Mouse (Mus musculus) A20 (cell line): Measurements from ENCODE around the gene Dcaf8.

ENCODE experiments used
- DNase-seq: peaks from one replicate; pipeline ENCODE4 v3.0.0-alpha.2; 2011; ENCODE audit warnings: low read depth, low spot score

Gene Dcaf8

DNA sequence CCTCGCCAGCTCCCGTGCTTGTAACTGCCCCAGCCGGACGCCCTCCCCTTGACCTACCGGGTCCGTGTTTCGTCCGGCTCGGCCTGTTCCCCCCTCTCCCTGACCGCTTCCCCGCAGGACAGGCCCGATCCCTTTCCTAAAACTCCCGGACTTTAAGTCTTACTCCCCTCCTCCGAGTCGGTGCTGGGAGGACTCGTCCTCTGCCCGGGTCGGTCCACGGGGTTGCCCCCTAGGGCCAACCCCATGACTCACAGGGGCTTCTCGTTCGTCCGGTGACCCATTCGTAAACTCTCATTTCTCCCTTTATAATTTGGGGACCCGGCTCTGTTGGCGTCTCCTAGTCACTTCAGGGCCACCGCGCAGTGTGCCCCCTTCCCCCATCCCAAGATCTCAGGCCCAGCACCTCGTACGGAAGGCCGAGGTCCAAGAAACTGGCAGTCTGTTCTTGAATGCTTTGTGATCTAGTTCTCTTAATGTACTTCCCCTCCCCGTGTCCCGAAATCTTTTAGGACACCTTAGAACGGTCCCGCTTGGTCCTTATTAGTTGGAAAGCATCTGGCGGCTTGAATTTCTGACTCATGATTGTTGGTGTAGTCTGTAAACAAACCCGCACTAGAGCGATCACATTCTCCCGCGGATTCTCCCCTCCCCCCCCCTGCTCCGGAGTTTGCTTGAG, 533 bp downstream of the Dcaf8 start:
- peak; percentile 77 for DNase-seq

GRCm38 (mm10) chr1:172148955-172149815, 1.3 kb downstream of the Dcaf8 start:
- DNase-seq, result peak; percentile 66

DNA sequence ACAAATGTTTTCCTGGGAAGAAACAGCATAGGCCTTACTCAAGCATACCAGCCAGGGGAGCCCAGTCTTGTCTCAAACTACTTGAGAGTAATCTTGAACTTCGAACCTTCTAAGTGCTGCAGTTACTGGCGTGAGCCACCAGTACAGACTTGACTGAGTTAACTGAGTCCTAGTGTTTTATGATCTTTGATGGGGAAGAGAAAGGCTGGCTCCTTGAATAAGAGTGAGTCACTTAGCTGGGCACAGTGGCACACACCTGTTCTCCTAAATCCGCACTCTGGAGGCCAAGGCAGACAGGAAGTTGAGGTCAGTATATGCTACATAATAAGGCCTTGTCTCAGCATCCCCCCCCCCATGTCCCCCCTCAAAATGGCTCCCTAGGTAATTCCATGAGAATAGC, 6.7 kb downstream of the Dcaf8 start:
- no peak for DNase-seq

GRCm38 (mm10) chr1:172155518-172155917, 7.6 kb downstream of the Dcaf8 start:
- no peak for DNase-seq

GRCm38 (mm10) chr1:172159970-172160369, 12.1 kb downstream of the Dcaf8 start:
- no peak for DNase-seq

- DNase-seq, result no peak
These were observed 12.6 kb downstream of the Dcaf8 start for GRCm38 (mm10) chr1:172160508-172160907.

- peak; percentile 54 for DNase-seq
These were observed 14.1 kb downstream of the Dcaf8 start for GRCm38 (mm10) chr1:172162009-172162408.

DNA sequence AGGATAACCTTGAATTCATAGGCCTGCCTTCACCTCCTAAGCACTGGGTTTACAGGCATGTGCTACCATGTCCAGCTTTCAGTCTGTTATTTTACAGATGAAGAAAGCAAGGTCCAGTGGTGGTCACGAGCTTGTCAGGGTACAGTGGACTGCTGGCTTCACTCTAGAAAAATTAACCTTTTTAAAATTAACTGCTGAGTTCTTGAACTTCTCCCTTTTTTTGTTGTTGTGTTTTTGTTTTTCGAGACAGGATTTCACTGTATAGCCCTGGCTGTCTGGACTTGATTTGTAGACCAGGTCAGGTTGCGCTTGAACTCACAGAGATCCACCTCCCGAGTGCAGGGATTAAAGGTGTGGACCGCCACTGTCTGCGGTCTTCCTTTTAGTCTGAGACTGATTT, 15.1 kb downstream of the Dcaf8 start:
- DNase-seq, result no peak

DNA sequence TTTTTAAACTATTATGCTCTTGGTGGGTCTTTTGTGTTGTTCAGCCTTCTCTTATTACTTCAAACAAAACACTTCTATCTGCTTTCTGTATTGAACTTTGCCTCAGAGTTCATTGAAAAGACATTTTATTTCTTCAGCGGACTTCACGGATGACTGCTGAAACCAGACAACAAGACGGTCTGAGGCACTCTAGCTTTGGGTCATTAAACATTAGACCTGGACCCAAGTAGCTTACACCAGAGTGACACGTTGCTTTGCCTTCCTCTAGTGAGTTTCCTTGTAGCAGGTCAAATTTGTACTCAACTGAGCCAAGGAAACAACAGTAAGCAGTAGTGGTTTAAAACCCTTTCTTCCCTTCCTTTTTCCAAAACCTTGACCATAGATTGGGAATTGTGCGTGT, 20.0 kb downstream of the Dcaf8 start:
- DNase-seq, result no peak

DNA sequence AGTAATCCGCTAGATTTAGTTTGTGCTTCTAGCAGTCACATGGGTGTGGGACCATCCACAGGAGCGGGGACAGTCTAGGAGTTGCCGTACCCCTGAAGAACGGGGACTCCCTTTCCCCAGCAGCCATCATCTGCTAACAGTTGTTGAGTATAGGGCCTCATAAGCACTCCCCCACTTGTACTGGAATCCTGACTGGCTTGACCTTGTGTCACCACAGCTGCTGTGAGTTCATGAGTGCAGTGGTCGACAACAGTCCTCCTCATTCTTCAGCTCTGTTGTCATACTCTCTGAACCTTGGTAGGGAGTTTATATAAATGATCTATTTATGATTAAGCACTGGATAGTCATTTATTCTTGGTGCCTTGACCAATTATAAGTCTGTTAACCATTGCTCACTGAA, 21.9 kb downstream of the Dcaf8 start:
- DNase-seq, result no peak

- no peak for DNase-seq
These were observed 24.5 kb downstream of the Dcaf8 start for GRCm38 (mm10) chr1:172172381-172172780.

DNA sequence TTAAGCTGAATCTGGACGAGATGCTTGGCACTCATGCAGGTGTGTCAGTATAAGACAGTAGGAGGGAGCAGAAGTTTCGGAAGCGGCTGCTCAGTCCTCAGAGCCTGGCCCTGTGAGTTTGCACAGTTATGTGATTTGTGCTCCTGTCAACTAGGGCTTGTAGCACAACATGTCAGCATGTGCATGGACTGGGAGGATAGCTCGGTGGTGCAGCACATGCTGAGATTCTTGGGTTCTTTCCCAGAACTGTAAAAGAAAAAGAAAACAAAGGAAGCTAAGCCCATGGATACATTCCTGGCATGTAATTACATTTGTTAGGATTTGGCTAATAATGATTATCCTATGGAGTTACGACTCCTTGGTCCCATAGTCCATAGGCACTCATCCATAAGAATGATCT, 25.3 kb downstream of the Dcaf8 start:
- DNase-seq, result no peak

GRCm38 (mm10) chr1:172177791-172178190, 29.9 kb downstream of the Dcaf8 start:
- no peak for DNase-seq

- DNase-seq, result no peak
These were observed 31.2 kb downstream of the Dcaf8 start for GRCm38 (mm10) chr1:172179102-172179501.

GRCm38 (mm10) chr1:172180881-172181280, 33.0 kb downstream of the Dcaf8 start:
- DNase-seq, result no peak

GRCm38 (mm10) chr1:172181777-172182176, 33.9 kb downstream of the Dcaf8 start:
- no peak for DNase-seq

GRCm38 (mm10) chr1:172183056-172183455, 35.2 kb downstream of the Dcaf8 start:
- no peak for DNase-seq

DNA sequence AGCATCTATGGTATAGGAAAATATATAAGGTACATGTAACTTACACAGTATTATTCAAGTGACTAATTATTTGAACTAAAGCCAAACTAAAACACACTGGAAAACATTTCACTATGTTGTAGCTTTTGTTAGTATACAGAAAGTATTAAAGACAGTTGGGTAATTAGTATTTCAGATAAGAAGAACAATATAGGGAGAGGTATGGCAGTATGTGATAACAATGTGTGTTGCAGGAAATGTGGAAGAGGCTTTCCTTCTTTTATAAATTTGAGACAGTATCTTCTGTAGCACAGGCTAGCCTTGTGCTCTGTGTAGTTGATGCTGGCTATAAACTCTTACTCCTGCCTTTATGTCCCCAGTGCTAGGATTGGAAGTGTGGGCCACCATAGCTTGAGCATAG, 36.0 kb downstream of the Dcaf8 start:
- no peak for DNase-seq

DNA sequence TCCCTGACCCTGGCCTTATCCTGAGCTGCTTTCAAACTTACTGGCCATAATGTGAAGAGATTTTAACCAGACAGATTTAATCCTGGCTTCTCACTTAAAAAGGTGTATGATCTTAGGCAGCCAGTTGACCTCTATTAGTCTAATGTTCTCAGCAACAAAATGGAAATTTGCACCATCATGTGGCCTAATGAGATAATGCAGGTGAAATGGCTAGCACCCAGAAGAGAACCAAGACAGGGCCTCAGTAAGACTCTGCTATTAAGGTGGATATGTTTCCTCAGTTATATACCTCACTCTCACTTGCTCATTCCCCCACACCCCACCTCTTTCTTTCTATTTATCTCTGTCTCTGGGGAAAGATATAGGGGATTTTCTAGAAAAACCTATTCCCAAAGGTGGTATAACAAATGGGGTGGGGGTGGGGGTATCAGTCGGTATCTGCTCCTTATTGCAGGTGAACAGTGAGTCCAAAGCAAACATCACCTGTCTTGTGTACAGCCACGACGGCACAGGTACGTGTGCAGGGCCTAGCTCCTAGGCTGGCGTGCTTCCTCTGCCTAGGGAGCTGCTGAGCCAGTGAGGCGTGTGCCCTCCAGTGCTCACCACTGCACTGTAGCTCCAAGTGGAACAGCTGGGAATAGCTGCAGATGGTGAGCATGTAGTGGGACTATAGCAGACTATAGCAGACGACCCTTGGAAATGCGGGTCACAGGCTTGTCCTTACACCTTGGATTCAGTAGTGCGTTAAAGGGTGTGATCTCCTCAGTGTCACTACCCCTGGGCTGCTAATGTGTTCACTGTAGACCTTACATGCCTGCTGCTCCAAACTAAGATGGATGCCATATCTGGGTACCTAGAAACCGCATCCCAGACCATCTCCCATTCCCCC, 38.8 kb downstream of the Dcaf8 start:
- peak; percentile 37 for DNase-seq

GRCm38 (mm10) chr1:172188891-172189290, 41.0 kb downstream of the Dcaf8 start:
- DNase-seq, result peak; percentile 26

GRCm38 (mm10) chr1:172191578-172191977, 43.7 kb downstream of the Dcaf8 start:
- no peak for DNase-seq

DNA sequence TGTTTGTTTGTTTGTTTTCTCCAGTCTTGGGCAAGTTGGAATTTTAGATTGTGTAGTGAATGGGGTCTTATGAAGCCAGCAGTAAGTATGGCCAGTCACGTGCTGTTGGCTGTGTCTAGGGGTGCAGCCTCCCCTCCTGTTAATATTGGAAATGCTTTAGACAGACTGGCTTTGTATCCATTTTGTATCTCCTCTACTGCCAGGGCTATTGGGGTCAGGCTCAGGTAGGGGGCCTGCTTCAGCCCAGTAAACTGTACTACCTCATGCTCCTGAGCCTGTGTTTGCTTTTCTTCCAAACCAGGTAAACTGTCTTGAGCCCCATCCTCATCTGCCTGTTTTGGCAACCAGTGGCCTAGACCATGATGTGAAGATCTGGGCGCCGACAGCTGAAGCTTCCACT, 44.3 kb downstream of the Dcaf8 start:
- no peak for DNase-seq
